Mouse (Mus musculus) skeletal muscle tissue, adult 2 months (tissue): Measurements from ENCODE around the gene Adamts17.

Source experiments
- DNase-seq: peaks from one replicate; pipeline ENCODE4 v3.0.0-alpha.2; 2012; ENCODE audit warnings: low read depth, low spot score

Adamts17 gene

GRCm38 (mm10) chr7:66839463-66840007 is at the start of gene Adamts17:
Adamts17 (plus strand) TSS chr7:66839735.
- DNase-seq: peak; percentile 91

- no peak for DNase-seq
These were observed 49.4 kb upstream of the Adamts17 start for GRCm38 (mm10) chr7:66789860-66790748.

- DNase-seq: no peak
These were observed 48.5 kb upstream of the Adamts17 start for GRCm38 (mm10) chr7:66791022-66791421.

GRCm38 (mm10) chr7:66796909-66797308 is 42.6 kb upstream of the Adamts17 start:
- no peak for DNase-seq

- DNase-seq: no peak
These were observed 42.2 kb upstream of the Adamts17 start for GRCm38 (mm10) chr7:66797345-66797744.

GRCm38 (mm10) chr7:66798826-66799225 is 40.7 kb upstream of the Adamts17 start:
- peak; percentile 14 for DNase-seq

GRCm38 (mm10) chr7:66800784-66801183 is 38.8 kb upstream of the Adamts17 start:
- DNase-seq: no peak

- DNase-seq: peak; percentile 61
These were observed 37.8 kb upstream of the Adamts17 start for GRCm38 (mm10) chr7:66801785-66802184.

- DNase-seq: no peak
These were observed 35.7 kb upstream of the Adamts17 start for GRCm38 (mm10) chr7:66803798-66804197.

- no peak for DNase-seq
These were observed 32.7 kb upstream of the Adamts17 start for GRCm38 (mm10) chr7:66806801-66807200.

- DNase-seq: no peak
These were observed 29.1 kb upstream of the Adamts17 start for GRCm38 (mm10) chr7:66810436-66810835.

- no peak for DNase-seq
These were observed 28.2 kb upstream of the Adamts17 start for GRCm38 (mm10) chr7:66811294-66811693.

GRCm38 (mm10) chr7:66812289-66812688 is 27.2 kb upstream of the Adamts17 start:
- no peak for DNase-seq

GRCm38 (mm10) chr7:66812737-66813136 is 26.8 kb upstream of the Adamts17 start:
- no peak for DNase-seq

GRCm38 (mm10) chr7:66813172-66813571 is 26.4 kb upstream of the Adamts17 start:
- no peak for DNase-seq

- DNase-seq: no peak
These were observed 24.0 kb upstream of the Adamts17 start for GRCm38 (mm10) chr7:66815526-66815925.

- no peak for DNase-seq
These were observed 19.5 kb upstream of the Adamts17 start for GRCm38 (mm10) chr7:66820034-66820433.

- no peak for DNase-seq
These were observed 8.7 kb upstream of the Adamts17 start for GRCm38 (mm10) chr7:66830803-66831202.

- no peak for DNase-seq
These were observed 8.2 kb upstream of the Adamts17 start for GRCm38 (mm10) chr7:66831295-66831694.

- DNase-seq: no peak
These were observed 629 bp downstream of the Adamts17 start for GRCm38 (mm10) chr7:66840008-66840719.

GRCm38 (mm10) chr7:66841165-66841564 is 1.6 kb downstream of the Adamts17 start:
- no peak for DNase-seq

- peak; percentile 41 for DNase-seq
These were observed 2.5 kb downstream of the Adamts17 start for GRCm38 (mm10) chr7:66842021-66842420.
